Mouse (Mus musculus) kidney, postnatal 14 days (tissue): ENCODE measurements at regions not wholly inside any gene's neighbourhood (a gene's known extent, or its start where the extent isn't known, plus 50 kb on each side); places are given as distances from the start of the nearest gene placed in this dataset.

ENCODE experiments used
- DNase-seq: peaks from one replicate; pipeline ENCODE4 v3.0.0; 2022; ENCODE audit warnings: mixed read lengths

- peak; percentile 4 for DNase-seq
Measured at GRCm38 (mm10) chr15:57542630-57543029, 65.2 kb upstream of the Slc22a22 start.

GRCm38 (mm10) chr15:57535514-57535913, 58.1 kb upstream of the Slc22a22 start:
- no peak for DNase-seq
